Mouse (Mus musculus): ENCODE measurements around the gene Pcif1.
"Not testable (repeated sequence)": the region's sequence is repeated elsewhere in the genome, so short reads cannot be mapped to it uniquely, and the experiment has no call there.

Gene Pcif1

GRCm38 (mm10) chr2:164866741-164867551 lies 12.2 kb upstream of the Pcif1 start:
- peak in 1 of 2 experiments; percentile 52 for DNase-seq (ENCODE audit: low read depth in 1 of 2, low spot score in 2 of 2)

DNA sequence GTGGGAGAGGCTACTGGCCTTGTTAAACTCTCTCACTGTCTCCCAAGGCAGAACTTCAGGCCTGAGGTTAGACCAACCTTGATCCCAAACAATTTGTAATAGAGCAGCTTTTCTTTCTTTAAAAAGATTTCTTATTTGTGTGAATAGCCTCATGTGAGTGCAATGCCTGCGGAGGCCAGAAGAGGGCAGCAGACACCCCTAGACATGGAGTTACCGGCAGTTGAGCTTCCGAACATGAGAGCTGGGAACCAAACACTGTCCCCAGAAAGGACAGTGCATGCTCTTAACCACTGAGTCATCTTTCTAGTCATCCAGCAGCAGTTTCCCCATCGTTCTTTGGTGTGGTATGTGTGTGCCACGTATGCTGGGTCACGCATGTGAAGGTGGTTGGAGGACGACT lies 11.5 kb upstream of the Pcif1 start:
- DNase-seq (ENCODE audit: low read depth in 1 of 2, low spot score in 2 of 2): no peak

GRCm38 (mm10) chr2:164868491-164868890 lies 10.6 kb upstream of the Pcif1 start:
- peak in 1 of 2 experiments; percentile 51 for DNase-seq (ENCODE audit: low read depth in 1 of 2, low spot score in 2 of 2)

- DNase-seq (ENCODE audit: low read depth in 1 of 2, low spot score in 2 of 2): no peak
Measured at GRCm38 (mm10) chr2:164871602-164872303, 7.4 kb upstream of the Pcif1 start.

DNA sequence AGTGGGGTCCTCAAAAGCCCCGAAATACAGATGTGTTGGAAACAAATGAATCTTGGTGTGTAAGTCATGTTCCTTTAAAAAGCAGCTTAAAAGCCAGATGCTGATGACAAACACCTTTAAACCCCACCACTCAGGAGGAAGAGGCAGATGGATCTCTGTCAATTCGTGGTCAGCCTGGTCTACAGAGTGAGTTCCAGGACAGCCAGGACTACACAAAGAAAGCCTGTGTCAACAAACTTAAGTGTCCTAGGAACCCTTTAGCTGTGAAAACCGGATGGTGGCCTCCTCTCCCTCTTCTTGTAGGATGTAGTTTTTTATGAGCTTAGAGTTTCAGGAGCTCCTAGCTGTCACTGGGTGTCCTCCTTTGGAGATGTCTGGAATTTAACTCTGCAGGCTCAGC lies 5.5 kb upstream of the Pcif1 start:
- DNase-seq (ENCODE audit: low read depth in 1 of 2, low spot score in 2 of 2): no peak

- no peak for DNase-seq (ENCODE audit: low read depth in 1 of 2, low spot score in 2 of 2)
Measured at GRCm38 (mm10) chr2:164874239-164874769, 4.8 kb upstream of the Pcif1 start.

- DNase-seq (ENCODE audit: low read depth in 1 of 2, low spot score in 2 of 2): not testable (repeated sequence)
Measured at GRCm38 (mm10) chr2:164875648-164876047, 3.5 kb upstream of the Pcif1 start.

DNA sequence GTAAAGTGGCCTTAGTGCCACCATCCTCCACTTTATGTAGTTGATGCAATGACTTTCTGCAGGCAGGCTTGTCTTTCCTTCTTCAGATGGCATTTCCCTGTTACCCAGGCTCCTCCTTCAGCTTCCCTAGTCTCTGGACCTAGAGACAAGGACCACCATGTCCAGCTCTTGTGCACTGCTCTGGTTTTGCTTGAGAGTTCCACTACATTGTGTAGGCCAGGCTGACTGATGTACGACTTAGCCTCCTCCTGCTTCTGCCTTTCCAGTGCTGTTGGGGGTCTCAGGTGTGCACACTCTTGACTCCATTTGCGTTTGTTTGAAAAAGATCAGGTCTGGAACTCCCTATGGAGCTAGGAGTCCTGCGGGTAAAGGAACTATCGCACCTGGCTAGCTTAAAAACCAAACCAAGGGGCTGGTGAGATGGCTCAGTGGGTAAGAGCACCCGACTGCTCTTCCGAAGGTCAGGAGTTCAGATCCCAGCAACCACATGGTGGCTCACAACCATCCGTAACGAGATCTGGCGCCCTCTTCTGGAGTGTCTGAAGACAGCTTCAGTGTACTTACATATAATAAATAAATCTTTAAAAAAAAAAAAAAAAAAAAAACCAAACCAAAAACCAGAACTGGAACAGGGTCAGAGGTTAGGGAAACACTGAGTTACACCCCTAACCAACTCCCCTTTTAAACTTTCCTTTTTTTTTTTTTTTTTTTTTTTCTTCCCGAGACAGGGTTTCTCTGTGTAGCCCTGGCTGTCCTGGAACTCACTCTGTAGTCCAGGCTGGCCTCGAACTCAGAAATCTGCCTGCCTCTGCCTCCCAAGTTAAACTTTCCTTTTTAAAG lies 1.5 kb upstream of the Pcif1 start:
- not testable (repeated sequence) for DNase-seq (ENCODE audit: low read depth in 1 of 2, low spot score in 2 of 2)

- no peak for DNase-seq (ENCODE audit: low read depth in 1 of 2, low spot score in 2 of 2)
Measured at GRCm38 (mm10) chr2:164878509-164879227, 436 bp upstream of the Pcif1 start.

DNA sequence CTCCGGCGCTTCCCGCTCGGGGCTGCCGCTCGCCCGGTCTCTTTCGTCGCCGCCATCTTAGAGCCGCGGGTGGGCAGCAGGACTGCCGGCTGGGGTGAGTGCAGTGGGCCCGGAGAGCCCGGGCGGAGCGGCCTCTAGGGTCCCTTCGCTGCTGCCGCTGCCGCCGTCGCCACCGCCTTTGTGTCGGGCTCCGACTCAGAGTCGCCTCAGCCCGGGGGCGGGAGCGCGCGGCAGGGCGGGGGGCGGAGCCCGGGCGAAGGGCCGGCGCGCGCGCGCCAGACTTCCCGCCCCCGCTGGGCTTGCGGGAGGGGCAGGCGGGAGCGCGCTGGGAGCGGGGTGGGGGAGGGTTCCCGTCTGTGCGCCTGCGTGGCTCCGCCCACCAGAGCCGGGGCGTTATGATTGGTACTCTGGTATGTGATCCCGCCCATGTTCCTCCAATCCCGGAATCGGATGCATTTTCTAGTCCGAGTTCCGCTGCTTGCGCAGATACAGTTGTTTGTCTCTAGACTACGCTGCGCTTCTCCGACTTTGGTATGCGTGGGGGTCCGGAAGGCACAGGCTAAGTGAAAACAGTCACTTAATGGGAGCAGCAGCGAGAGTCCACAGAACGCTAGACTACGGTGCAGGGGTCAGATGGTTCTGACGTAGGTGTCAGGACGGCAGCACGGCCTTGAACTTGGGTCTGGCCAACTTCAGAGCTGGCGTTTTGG lies 619 bp downstream of the Pcif1 start:
- peak; percentile 75 to 89 for DNase-seq (ENCODE audit: low read depth in 1 of 2, low spot score in 2 of 2)

DNA sequence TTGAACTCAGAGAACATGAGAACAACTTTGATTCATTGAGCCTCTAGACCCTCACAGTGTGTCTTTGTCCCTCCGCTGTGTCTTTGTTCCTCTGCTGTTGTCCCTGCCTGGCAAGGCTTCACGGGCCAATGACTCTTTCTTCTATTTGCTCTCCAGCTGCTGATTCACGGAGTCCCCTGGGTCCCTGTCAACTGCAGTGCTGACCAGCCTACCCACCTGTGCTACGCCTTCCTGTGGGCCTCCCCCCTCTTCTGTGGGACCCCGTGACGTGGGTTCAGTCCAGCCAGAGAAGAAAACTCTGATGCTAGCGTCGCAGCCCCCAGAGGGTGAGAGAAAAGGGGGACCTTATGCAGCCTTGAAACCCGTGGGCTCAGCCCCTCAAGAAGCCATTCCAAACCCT lies 3.5 kb downstream of the Pcif1 start:
- no peak for DNase-seq (ENCODE audit: low read depth in 1 of 2, low spot score in 2 of 2)

- DNase-seq (ENCODE audit: low read depth in 1 of 2, low spot score in 2 of 2): no peak
Measured at GRCm38 (mm10) chr2:164885788-164886187, 6.7 kb downstream of the Pcif1 start.

- DNase-seq (ENCODE audit: low read depth in 1 of 2, low spot score in 2 of 2): no peak
Measured at GRCm38 (mm10) chr2:164886617-164887016, 7.5 kb downstream of the Pcif1 start.

DNA sequence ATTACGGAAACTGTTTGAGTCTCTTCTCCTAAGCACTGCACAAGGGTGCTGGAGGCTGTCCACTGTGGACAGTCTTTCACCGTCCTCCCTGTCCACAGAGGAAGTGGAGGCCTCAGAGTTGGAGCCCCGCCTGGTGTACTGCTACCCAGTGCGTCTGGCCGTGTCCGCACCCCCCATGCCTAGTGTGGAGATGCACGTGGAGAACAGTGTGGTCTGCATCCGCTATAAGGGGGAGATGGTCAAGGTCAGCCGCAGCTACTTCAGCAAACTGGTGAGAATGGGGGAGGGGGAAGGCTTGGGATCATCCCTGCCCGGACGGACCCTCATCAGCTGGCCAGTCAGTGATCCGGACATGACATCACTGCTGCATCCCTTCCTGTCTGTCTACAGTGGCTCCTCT lies 9.9 kb downstream of the Pcif1 start:
- no peak for DNase-seq (ENCODE audit: low read depth in 1 of 2, low spot score in 2 of 2)

- no peak for DNase-seq (ENCODE audit: low read depth in 1 of 2, low spot score in 2 of 2)
Measured at GRCm38 (mm10) chr2:164889960-164890359, 10.9 kb downstream of the Pcif1 start.

GRCm38 (mm10) chr2:164890411-164891049 lies 11.4 kb downstream of the Pcif1 start:
- no peak for DNase-seq (ENCODE audit: low read depth in 1 of 2, low spot score in 2 of 2)

GRCm38 (mm10) chr2:164891056-164891834 lies 12.1 kb downstream of the Pcif1 start:
- DNase-seq (ENCODE audit: low read depth in 1 of 2, low spot score in 2 of 2): no peak

DNA sequence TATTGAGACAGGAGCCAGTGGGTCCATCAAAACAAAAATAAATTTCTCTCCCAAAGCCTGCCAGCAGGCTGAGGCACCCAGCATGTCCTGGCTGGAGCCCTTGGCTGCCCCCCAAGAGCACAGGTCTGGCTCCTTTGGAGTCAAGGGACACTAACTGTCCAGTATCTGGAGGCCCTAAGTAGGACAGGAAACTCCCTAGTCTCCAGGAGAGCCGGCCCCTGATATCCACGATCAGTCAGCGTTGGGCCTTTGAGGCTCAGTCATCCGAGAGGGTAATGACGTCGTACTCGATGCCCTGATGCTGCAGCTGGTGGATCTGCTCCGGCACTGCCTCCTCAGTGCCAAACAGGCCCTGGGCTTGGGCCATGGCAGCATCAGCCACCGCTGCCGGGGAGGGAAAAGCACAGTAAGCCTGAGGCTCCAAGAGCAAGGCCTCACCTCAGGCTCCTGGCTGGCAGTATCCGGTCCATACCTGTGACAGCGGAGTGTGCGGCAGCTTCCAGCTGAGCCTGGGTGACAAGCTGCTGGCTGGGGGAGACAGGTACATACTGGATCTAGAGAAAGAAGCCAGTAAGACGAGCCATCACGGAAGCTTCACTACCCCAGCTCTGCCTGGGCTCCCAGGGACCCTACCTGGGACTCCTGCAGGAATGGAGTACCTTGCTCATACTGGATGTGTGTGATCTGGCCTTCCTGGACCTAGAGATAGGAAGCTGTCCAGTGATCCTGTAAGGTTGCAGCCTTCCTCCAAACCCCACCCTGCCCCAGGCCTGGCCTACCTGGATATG lies 13.0 kb downstream of the Pcif1 start:
- DNase-seq (ENCODE audit: low read depth in 1 of 2, low spot score in 2 of 2): no peak
